Mouse (Mus musculus) granulocyte monocyte progenitor cell, adult 5-6 weeks (primary cell): ENCODE results near the gene St3gal3. TPM values are rescaled to one million over a fixed set of nuclear protein-coding genes. Genes with fewer than 3 reads are reported as not detected.

ENCODE experiments used
- ATAC-seq: replicated peaks from 2 replicates; pipeline ENCODE4 v1.8.0; 2016; ENCODE audit warnings: mild to moderate bottlenecking, moderate TSS enrichment, inconsistent platforms; ENCODE audit not compliant: poor library complexity, severe bottlenecking
- total RNA-seq, 2 experiments: library from RNA; stranded (forward) in 1 of 2; stranded (reverse) in 1 of 2; fragments of 200-712, 200-1000 nt in 1 of 2; fragments of >200 nt in 1 of 2; fragmentation: Nextera tagmentation in 1 of 2; gene quantifications; 2 replicates each; pipeline ENCODE4 v1.2.3; 2014 to 2017

The St3gal3 gene
- total RNA-seq, 2 experiments from 2014 or later, result 4.7 to 12.9 TPM

DNA sequence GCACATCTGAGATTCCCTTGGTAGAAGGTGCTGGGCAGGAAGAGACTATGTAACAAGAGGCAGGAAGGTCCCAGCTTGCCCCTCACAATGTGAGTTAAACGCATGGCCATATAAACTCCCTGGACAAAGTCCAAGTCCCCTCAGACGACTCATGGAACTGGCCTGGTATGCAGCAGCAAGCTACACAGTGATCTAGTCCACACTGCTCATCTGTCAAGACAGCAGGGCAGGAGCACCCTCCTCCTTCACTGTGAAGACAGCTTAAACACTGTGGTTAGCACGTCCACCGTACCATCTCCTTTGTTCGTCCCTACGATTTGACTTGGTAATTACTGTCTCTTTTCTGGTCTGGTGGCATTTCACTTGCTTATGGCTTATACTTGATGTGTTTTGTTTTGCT lies 104.8 kb downstream of the St3gal3 start:
- no peak for ATAC-seq

- ATAC-seq, result no peak
Measured at GRCm38 (mm10) chr4:118028994-118029393, 105.7 kb downstream of the St3gal3 start.

GRCm38 (mm10) chr4:118025931-118026330 lies 108.8 kb downstream of the St3gal3 start:
- ATAC-seq, result no peak

GRCm38 (mm10) chr4:118025381-118025780 lies 109.3 kb downstream of the St3gal3 start:
- no peak for ATAC-seq

DNA sequence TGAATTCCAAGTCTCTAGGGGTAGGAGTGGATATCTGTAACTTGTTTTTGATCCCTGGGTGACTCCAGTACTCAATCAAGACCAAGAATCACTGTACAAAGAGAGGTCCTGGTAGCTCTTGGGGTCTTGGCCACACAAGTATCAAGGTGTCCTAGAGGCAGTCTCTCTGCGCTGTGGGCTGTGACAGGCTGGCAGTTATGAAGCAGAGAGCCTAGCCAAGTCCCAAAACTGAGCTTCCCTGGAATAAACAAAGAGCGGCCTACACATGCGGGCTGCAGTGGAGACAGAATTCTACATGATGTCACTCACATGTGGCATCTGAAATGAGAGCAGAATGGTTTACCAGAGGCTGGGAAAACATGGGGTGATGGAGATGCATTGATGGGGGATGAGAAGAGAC lies 111.9 kb downstream of the St3gal3 start:
- no peak for ATAC-seq

DNA sequence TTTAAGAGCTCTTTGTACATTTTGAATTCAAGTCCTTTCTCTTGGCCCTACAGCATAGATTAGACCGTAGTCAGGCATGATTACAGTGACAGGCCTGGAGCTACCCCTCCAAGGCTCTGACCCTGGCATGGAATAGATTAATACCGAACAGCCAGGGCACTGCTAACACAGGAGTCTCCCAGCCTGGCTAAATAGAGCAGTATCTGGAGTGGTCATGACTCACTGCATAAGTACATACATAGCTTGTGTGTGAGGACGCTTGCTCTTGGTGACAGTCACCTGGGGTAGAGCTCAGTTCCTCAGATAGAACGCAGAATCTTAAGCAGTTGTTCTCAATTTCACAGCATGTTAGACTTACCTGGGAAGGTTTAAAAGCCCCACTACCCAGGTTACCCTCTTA lies 112.3 kb downstream of the St3gal3 start:
- ATAC-seq, result no peak

- no peak for ATAC-seq
Measured at GRCm38 (mm10) chr4:118019640-118020039, 115.1 kb downstream of the St3gal3 start.

DNA sequence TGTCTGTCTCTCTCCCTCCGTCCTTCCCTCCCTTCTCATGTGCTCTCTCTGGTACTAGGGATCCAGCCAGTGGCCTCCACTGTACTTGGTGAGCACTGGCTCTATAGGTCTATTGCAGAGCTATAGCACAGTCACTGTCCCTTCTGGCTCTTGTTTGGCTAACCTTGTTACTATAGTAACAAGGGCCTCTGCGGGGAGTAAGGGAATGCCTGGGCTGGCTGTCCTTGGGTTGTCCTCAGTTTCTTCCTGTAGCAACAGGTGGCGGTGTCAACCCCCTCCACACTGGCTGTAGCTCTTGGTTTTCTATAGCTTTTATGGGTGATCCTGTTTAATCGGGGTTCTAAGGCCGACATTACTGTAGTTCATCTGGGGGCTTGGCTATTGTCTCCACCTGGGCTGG lies 115.5 kb downstream of the St3gal3 start:
- ATAC-seq, result no peak

DNA sequence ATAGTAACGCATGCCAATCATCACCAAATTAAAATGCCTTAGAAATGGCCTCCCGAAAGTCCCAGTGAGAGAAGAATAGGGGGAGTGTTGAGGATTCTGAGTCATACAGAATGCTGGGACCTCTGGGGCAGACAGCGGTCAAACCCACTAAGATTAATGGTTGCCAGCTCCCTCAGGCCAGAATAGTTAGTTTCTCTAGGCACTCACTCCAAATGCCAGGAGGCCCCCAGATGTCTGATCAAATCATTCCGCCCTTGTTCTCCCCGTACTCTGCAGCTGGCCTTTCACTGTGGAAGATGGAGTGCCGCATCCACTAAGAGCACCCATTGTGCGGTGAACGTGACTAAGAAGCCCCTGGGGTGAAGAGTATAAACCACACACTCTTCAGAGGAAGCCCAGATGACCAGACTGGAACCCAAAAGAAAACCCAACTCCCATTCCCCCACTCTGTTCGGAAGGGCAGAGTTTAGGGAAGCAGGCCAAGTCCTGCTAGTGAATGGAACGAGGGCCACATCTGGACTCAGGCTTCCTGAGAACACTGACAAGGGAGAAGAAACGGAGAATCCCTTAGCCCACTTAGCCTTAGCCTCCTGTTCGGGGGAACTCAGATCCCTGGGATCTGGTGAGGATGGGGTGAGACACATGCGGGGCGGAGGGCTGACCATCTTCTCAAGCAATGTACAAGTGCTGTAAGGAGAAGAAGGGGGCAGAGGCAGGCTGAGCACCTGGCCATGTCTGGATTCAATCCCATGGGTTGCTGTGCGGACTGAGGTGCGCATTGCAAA lies 117.5 kb downstream of the St3gal3 start:
- ATAC-seq, result no peak

DNA sequence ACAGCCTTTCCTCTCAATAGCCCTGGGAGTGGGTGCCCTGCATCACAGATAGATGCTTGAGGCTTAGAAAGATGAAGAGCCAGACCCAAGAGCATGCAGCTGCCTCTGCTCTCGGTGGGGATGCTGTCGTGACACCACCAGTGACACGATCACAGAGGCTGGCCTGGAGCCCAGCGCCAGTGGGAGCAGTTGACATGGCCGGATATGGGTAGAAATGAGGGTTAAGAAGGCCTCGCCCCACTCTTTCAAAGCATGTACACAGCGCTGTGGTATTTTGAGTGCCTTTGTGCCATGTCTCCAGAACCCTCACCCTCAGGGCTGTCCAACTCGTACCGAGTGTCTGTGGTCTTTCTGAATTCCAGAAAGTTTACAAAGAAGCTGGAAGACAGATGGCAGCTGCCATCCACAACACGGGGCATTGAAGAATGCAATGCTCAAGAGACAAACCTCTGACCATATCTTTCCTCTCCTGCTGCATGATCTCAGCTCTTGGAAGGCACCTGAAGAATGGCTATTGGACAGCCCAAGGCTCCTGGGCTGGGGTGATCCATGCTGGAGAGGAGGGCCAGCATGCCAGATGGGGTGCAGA lies 118.3 kb downstream of the St3gal3 start:
- no peak for ATAC-seq

DNA sequence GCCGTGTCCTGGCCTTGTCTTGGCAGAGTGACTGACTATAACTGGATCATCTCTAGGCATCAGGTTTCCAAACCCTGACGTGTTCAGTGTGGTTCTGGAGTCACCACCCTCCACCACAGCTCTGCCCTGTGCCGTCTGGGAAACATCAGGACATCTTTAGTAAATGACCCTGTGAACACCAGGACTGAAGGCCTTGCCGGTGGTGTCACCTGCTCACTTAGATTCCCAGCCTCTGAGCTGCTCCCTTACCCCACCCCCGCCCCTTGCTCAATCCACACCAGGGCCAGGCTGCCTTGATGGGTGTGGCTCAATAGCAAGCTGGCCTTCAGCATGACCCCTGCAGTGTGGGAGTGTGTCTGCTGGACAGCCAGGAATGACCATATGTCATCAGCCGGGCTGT lies 119.1 kb downstream of the St3gal3 start:
- ATAC-seq, result no peak

- no peak for ATAC-seq
Measured at GRCm38 (mm10) chr4:118015126-118015525, 119.6 kb downstream of the St3gal3 start.

- no peak for ATAC-seq
Measured at GRCm38 (mm10) chr4:118010661-118011173, 124.0 kb downstream of the St3gal3 start.

- ATAC-seq, result no peak
Measured at GRCm38 (mm10) chr4:118008433-118009033, 126.2 kb downstream of the St3gal3 start.

- ATAC-seq, result no peak
Measured at GRCm38 (mm10) chr4:118001355-118001754, 133.4 kb downstream of the St3gal3 start.

DNA sequence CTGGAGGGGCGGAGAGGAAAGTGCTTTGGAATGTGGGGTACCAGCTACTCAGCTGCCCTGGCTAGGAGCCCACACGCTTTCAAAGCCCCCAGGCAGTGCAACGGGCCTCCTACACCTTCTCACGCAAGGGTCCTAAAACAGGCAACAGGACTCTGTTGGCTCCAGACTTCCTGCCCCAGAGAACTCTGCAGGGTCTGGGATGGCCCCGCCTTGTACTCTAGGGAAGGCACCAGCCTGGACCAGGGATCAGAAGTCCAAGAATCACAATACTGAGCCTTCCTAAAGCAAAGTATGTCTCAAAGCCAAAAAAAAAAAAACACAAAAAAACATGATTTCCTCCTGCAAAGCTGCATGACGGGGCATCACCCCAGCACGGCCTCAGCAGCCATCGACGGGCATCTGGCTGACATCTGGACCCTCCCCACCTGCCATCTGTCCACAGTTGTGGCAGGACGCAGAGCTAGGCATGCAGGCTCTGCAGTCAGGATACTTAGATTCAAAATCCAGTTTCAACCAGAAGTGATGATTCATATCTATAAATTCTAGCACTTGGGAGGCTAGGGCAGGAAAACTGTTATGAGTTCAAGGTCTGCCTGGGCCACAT lies 134.0 kb downstream of the St3gal3 start:
- no peak for ATAC-seq

- ATAC-seq, result no peak
Measured at GRCm38 (mm10) chr4:117999951-118000350, 134.8 kb downstream of the St3gal3 start.

DNA sequence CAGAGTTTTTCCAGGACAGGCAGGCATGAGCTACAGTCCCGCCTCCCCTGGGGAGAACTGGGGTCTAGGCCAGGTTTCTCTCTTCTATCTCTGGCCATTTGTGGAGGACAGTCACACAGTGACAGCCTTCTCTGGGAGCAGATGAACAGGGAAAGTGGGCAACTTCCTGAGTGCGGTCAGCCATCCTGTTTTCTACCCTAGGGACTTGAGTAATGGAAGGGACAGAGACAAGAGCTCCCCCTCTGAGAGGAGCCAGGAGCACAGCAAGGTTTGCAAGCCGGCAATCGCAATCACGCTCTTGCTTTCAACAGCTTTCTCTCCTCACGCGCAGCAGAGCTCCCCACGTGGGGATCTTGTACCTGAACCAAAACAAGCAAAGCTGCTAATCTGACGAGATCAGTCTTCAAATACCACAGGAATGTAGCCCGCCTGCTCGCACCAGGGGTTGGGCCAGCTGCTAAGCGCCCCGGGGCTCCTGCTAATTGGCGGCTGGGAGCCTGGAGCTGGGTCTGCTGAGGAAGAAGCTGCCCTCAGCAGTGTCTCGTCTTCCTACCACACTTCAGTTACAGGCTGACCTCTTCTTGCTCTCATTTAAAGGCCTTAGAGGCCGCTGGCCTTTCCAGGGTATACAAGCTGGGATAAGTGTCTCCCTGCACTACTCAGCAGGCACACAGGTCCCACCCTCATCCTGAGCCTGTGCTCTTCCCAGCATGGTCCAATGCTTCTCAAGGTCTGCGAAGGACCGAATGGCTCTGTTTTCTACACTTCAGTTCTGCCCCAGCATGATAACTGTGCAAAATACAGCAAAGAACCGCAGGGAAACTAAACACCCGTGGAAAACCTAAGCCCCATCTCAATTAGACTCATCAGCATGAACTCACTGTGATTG lies 137.1 kb downstream of the St3gal3 start:
- ATAC-seq, result no peak

DNA sequence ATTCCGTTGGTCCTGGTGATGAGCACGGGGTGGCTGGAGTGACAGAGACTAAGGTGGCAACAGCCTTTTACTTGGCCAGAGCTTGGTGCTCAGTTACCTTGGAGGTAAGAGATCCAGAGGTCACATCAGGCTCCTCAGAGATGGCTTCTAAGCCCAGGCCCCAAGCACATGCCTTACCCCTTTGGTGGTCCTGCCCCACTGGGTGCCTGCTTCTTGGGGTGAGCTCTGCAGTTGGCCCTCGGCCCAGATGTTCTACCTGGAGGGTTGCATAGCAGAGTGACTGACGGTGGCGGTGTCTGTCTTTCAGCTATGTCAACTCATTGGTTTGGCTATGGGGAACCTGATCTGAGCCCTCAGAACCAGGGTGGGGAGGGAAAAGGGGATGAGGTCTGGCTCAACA lies 138.0 kb downstream of the St3gal3 start:
- no peak for ATAC-seq

DNA sequence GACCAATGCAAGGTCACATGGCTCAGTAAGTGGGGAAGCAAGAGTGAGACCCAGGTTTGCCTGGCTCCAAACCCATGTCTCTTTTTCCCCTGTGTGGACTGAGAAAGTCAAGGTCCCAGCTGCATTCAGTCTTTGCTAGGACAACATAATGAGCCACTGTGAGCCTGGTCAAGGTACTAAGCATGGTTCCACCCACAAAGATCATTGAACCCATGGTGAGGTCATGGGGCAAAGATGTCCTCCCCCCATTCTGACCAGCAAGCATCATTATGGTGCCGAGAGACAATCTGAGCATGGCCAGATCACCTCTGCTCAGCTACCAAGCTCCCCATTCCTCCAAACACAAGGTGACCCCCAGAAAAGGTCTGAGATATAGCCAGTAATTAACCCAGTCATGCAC lies 139.3 kb downstream of the St3gal3 start:
- no peak for ATAC-seq
